Mouse (Mus musculus) ES-Bruce4 (cell line): ENCODE results near the gene Birc6.

Experiments used
- CTCF ChIP-seq: IDR thresholded peaks from one replicate; pipeline ENCODE4 v1.8.1; 2011; ENCODE audit warnings: low read depth, low read length
- POLR2A ChIP-seq: IDR thresholded peaks from one replicate; pipeline ENCODE4 v1.8.1; 2011; ENCODE audit warnings: low read length; ENCODE audit not compliant: insufficient read depth

DNA sequence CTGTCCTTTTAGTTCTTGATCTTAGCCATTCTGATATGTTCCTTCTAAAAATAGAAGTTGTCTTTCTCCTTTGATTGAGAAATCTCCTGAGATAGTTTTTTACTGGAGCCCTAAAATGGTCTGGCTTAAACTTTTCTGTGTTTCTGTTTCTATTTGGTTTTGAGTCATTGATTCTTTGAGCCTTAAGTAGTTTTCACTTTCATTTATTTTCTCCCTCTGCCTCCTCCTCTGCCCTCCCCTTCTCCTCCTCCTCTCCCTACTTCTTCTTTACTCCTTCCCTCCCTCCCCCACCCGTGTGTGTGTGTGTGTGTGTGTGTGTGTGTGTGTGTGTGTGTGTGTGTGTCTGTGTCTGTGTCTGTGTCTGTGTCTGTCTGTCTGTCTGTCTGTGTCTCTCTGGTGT lies 139.9 kb downstream of the Birc6 start:
- no peak for TF ChIP-seq POLR2A
- TF ChIP-seq CTCF, result no peak
